Mouse (Mus musculus) embryo, embryonic 11.5 days (tissue): ENCODE measurements at regions not wholly inside any gene's neighbourhood (a gene's known extent, or its start where the extent isn't known, plus 50 kb on each side); places are given as distances from the start of the nearest gene placed in this dataset.

Experiments used
- DNase-seq: peaks from one replicate; pipeline ENCODE4 v3.0.0-alpha.2; 2012; ENCODE audit warnings: low read depth, low spot score

GRCm38 (mm10) chrX:21293666-21294065 lies 118.2 kb upstream of the Gm21876 start:
- DNase-seq, result peak; percentile 23

GRCm38 (mm10) chrX:21295460-21295859 lies 120.0 kb upstream of the Gm21876 start:
- no peak for DNase-seq

- DNase-seq, result no peak
These were observed 121.9 kb upstream of the Gm21876 start for GRCm38 (mm10) chrX:21297349-21297748.

GRCm38 (mm10) chrX:21334499-21335032 lies 149.8 kb upstream of the Agtr2 start:
- DNase-seq, result no peak

- DNase-seq, result no peak
These were observed 139.9 kb upstream of the Agtr2 start for GRCm38 (mm10) chrX:21344397-21344796.

GRCm38 (mm10) chrX:21350503-21350902 lies 133.8 kb upstream of the Agtr2 start:
- no peak for DNase-seq

GRCm38 (mm10) chrX:21352350-21352749 lies 132.0 kb upstream of the Agtr2 start:
- no peak for DNase-seq

- no peak for DNase-seq
These were observed 123.3 kb upstream of the Agtr2 start for GRCm38 (mm10) chrX:21360771-21361667.

GRCm38 (mm10) chrX:21385221-21385620 lies 99.1 kb upstream of the Agtr2 start:
- no peak for DNase-seq

- no peak for DNase-seq
These were observed 94.4 kb upstream of the Agtr2 start for GRCm38 (mm10) chrX:21389992-21390391.

GRCm38 (mm10) chrX:21393212-21393611 lies 91.1 kb upstream of the Agtr2 start:
- no peak for DNase-seq

GRCm38 (mm10) chrX:21424797-21425196 lies 59.5 kb upstream of the Agtr2 start:
- DNase-seq, result no peak

GRCm38 (mm10) chrX:21428081-21428480 lies 56.3 kb upstream of the Agtr2 start:
- no peak for DNase-seq

GRCm38 (mm10) chrX:21433501-21433900 lies 50.8 kb upstream of the Agtr2 start:
- DNase-seq, result no peak
